Mouse (Mus musculus) R1 (cell line): ENCODE measurements around the gene Hsd17b7.

Source experiments
- DNase-seq: peaks from one replicate; pipeline ENCODE4 v3.0.0-alpha.2; 2018; ENCODE audit warnings: low read depth, low spot score

Hsd17b7 gene

GRCm38 (mm10) chr1:169934005-169934725, 34.9 kb downstream of the Hsd17b7 start:
- DNase-seq: peak; percentile 66

GRCm38 (mm10) chr1:169932122-169932746, 36.8 kb downstream of the Hsd17b7 start:
- DNase-seq: no peak

- DNase-seq: no peak
Observed at GRCm38 (mm10) chr1:169931698-169932097, 37.3 kb downstream of the Hsd17b7 start.

- DNase-seq: peak; percentile 12
Observed at GRCm38 (mm10) chr1:169928454-169928971, 40.5 kb downstream of the Hsd17b7 start, which contains the start of gene Ccdc190. TSS of gene Ccdc190 (plus strand) at chr1:169928648.

- DNase-seq: no peak
Observed at GRCm38 (mm10) chr1:169927753-169928369, 41.2 kb downstream of the Hsd17b7 start.

GRCm38 (mm10) chr1:169924567-169924966, 44.5 kb downstream of the Hsd17b7 start:
- DNase-seq: no peak

- peak; percentile 52 for DNase-seq
Observed at GRCm38 (mm10) chr1:169921710-169922211, 47.3 kb downstream of the Hsd17b7 start.

GRCm38 (mm10) chr1:169919211-169919610, 49.8 kb downstream of the Hsd17b7 start:
- peak; percentile 76 for DNase-seq

GRCm38 (mm10) chr1:169917998-169918397, 51.0 kb downstream of the Hsd17b7 start:
- peak; percentile 69 for DNase-seq

GRCm38 (mm10) chr1:169917115-169917796, 51.8 kb downstream of the Hsd17b7 start:
- no peak for DNase-seq

- DNase-seq: no peak
Observed at GRCm38 (mm10) chr1:169916659-169917058, 52.4 kb downstream of the Hsd17b7 start.

- DNase-seq: no peak
Observed at GRCm38 (mm10) chr1:169911526-169911925, 57.5 kb downstream of the Hsd17b7 start.

- DNase-seq: no peak
Observed at GRCm38 (mm10) chr1:169910751-169911150, 58.3 kb downstream of the Hsd17b7 start.

- no peak for DNase-seq
Observed at GRCm38 (mm10) chr1:169909659-169910058, 59.4 kb downstream of the Hsd17b7 start.

GRCm38 (mm10) chr1:169909163-169909562, 59.9 kb downstream of the Hsd17b7 start:
- DNase-seq: no peak

- no peak for DNase-seq
Observed at GRCm38 (mm10) chr1:169900771-169901336, 68.2 kb downstream of the Hsd17b7 start.
